Mouse (Mus musculus) gastrocnemius, postnatal 10 days (tissue): ENCODE data around the gene Icam5. TPM values are rescaled to one million over a fixed set of nuclear protein-coding genes. Genes with fewer than 3 reads are reported as not detected.
"Not testable (repeated sequence)": the region's sequence is repeated elsewhere in the genome, so short reads cannot be mapped to it uniquely, and the experiment has no call there.

Experiments
- DNase-seq: peaks from one replicate; pipeline ENCODE4 v3.0.0; 2021; ENCODE audit warnings: mixed read lengths
- microRNA-seq, 2 experiments: library from miRNA; unstranded; fragments of <30 nt; microRNA quantifications; one replicate each; pipeline ENCODE4 v1.2.0; 2021
- total RNA-seq, 2 experiments: library from RNA; stranded (reverse); gene quantifications; 2 replicates each; pipeline ENCODE4 v1.2.3; 2021

Icam5 gene
- total RNA-seq, 2 experiments from 2014 or later, result 0.14 to 0.25 TPM

GRCm38 (mm10) chr9:21036161-21036560 is 4.3 kb downstream of the Icam5 start:
- no peak for DNase-seq

GRCm38 (mm10) chr9:21036666-21037065 is 4.8 kb downstream of the Icam5 start:
- no peak for DNase-seq

- peak; percentile 35 for DNase-seq
Measured at GRCm38 (mm10) chr9:21037481-21037891, 5.6 kb downstream of the Icam5 start.

- DNase-seq, result no peak
Measured at GRCm38 (mm10) chr9:21039779-21040178, 7.9 kb downstream of the Icam5 start.

- DNase-seq, result no peak
Measured at GRCm38 (mm10) chr9:21041308-21041707, 9.4 kb downstream of the Icam5 start.

- no peak for DNase-seq
Measured at GRCm38 (mm10) chr9:21043563-21043962, 11.7 kb downstream of the Icam5 start.

GRCm38 (mm10) chr9:21044785-21045184 is 12.9 kb downstream of the Icam5 start:
- DNase-seq, result not testable (repeated sequence)

GRCm38 (mm10) chr9:21045235-21045634 is 13.4 kb downstream of the Icam5 start:
- DNase-seq, result no peak

- no peak for DNase-seq
Measured at GRCm38 (mm10) chr9:21051578-21051977, 19.7 kb downstream of the Icam5 start.

GRCm38 (mm10) chr9:21062928-21063327 is 31.1 kb downstream of the Icam5 start:
- DNase-seq, result no peak

GRCm38 (mm10) chr9:21067006-21067684 is 35.3 kb downstream of the Icam5 start, which contains the start of gene Zglp1:
Zglp1 (minus strand) TSS chr9:21067093.
- no peak for DNase-seq

- DNase-seq, result no peak
Measured at GRCm38 (mm10) chr9:21072641-21073040, 40.8 kb downstream of the Icam5 start.

- peak; percentile 85 for DNase-seq
Measured at GRCm38 (mm10) chr9:21073044-21073840, 41.4 kb downstream of the Icam5 start, which contains the start of the genes Gm49373 and Fdx1l. Gm49373 (minus strand) TSS chr9:21073096. Fdx1l (minus strand) TSS chr9:21073614.

GRCm38 (mm10) chr9:21074173-21074572 is 42.3 kb downstream of the Icam5 start:
- DNase-seq, result no peak

GRCm38 (mm10) chr9:21075625-21076024 is 43.8 kb downstream of the Icam5 start:
- no peak for DNase-seq

GRCm38 (mm10) chr9:21081127-21081526 is 49.3 kb downstream of the Icam5 start:
- DNase-seq, result peak; percentile 23

- DNase-seq, result no peak
Measured at GRCm38 (mm10) chr9:21083324-21083723, 51.5 kb downstream of the Icam5 start.

Small RNA genes lying within 50 kb of the gene (microRNA-seq; reads per million reads assigned to microRNA genes)
- gene Mir1900 (0 reads per million in 2 experiments), gene Mir7082 (0 to 0.64 reads per million in 2 experiments)

Other genes starting within 250 kb of the Icam5 start
- 10 to 100 TPM; 76.7 to 90.9 TPM for gene Col5a3, start 217.0 kb upstream of the Icam5 start, total RNA-seq
- gene Rdh8, start 213.6 kb upstream of the Icam5 start, total RNA-seq, result not detected
- gene A230050P20Rik, start 163.4 kb upstream of the Icam5 start, total RNA-seq, result 1 to 10 TPM; 4.8 to 7.6 TPM
- 1 to 10 TPM; 4.4 to 4.7 TPM for gene Angptl6, start 152.3 kb upstream of the Icam5 start, total RNA-seq
- gene Ppan, start 143.9 kb upstream of the Icam5 start, total RNA-seq, result 10 to 100 TPM; 15.9 to 19.2 TPM
- gene Eif3g, start 133.4 kb upstream of the Icam5 start, total RNA-seq, result 100 to 1,000 TPM; 131 to 133 TPM
- gene Dnmt1, start 72.2 kb upstream of the Icam5 start, total RNA-seq, result 10 to 100 TPM; 18.4 to 25.7 TPM
- gene S1pr2, start 55.3 kb upstream of the Icam5 start, total RNA-seq, result 10 to 100 TPM in 1 of 2 experiments, 1 to 10 TPM in 1; 8.9 to 11.1 TPM
- 10 to 100 TPM; 48.4 to 49.1 TPM for gene Mrpl4, start 29.3 kb upstream of the Icam5 start, total RNA-seq
- 1 to 10 TPM; 3.8 to 5.6 TPM for gene Icam1, start 16.1 kb upstream of the Icam5 start, total RNA-seq
- gene Icam4, start 2.7 kb upstream of the Icam5 start, total RNA-seq, result under 1 TPM in 1 of 2 experiments, not detected in 1; 0.70 TPM
- gene Zglp1, start 35.0 kb downstream of the Icam5 start, total RNA-seq, result not detected
- under 1 TPM; 0.14 to 0.32 TPM for gene Gm49373, start 41.0 kb downstream of the Icam5 start, total RNA-seq
- gene Fdx1l, start 41.5 kb downstream of the Icam5 start, total RNA-seq, result 10 to 100 TPM; 24.2 to 24.9 TPM
- gene Gm38431, start 59.9 kb downstream of the Icam5 start, total RNA-seq, result 1 to 10 TPM in 1 of 2 experiments, under 1 TPM in 1; 0.61 to 1.2 TPM
- gene Raver1, start 59.9 kb downstream of the Icam5 start, total RNA-seq, result 10 to 100 TPM; 22.1 to 25.6 TPM
- gene Tyk2, start 99.2 kb downstream of the Icam5 start, total RNA-seq, result 1 to 10 TPM; 5.1 to 7.6 TPM
- 100 to 1,000 TPM; 138 to 151 TPM for gene Cdc37, start 117.9 kb downstream of the Icam5 start, total RNA-seq
- gene Pde4a, start 133.6 kb downstream of the Icam5 start, total RNA-seq, result 10 to 100 TPM; 22.1 to 23.2 TPM
- gene Keap1, start 207.3 kb downstream of the Icam5 start, total RNA-seq, result 10 to 100 TPM; 59.6 to 60.9 TPM
- under 1 TPM; 0.09 to 0.19 TPM for gene S1pr5, start 216.4 kb downstream of the Icam5 start, total RNA-seq
- gene Atg4d, start 233.2 kb downstream of the Icam5 start, total RNA-seq, result 10 to 100 TPM; 28.4 to 31.9 TPM